Mouse (Mus musculus): ENCODE data around the gene Kif26a.

DNA sequence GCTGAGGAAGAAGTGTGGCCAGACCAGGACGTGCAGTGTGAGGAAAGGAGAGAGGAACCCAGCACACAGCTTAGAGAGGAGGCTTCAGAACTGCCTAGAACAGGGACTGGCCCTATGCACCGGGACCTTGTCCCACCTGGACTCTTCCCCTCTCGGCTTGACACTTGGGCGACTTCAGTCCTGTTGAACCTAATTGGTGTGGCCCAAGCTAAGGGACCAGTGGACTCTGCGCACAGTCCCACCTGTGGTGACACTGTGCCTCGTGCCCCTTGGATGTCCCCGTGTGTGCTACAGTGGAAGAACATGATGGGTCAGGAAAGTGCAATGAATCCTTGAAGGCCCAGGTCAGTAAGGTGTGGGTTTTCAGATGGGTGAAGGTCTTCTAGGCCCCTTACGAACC lies 38.3 kb upstream of the Kif26a start:
- TF ChIP-seq CTCF (IDR thresholded peaks at IDR 0.05; ENCODE audit: insufficient read depth, low read depth, low read length): no peak
- no peak for TF ChIP-seq POLR2A (IDR thresholded peaks at IDR 0.05; ENCODE audit: insufficient read depth, low read depth, low read length)

Data from olfactory bulb, adult 2 months (tissue).